Mouse (Mus musculus) intestine, embryonic 14.5 days (tissue): ENCODE data around the gene Klc2. TPM values are rescaled to one million over a fixed set of nuclear protein-coding genes. Genes with fewer than 3 reads are reported as not detected.

Experiments used
- ATAC-seq: fragments of 200-750 bp; cut with Nextera tagmentation; replicated peaks from 2 replicates; pipeline ENCODE4 v1.8.0; 2017; ENCODE audit warnings: low read depth, moderate number of reproducible peaks, moderate TSS enrichment, moderate library complexity; ENCODE audit not compliant: low FRiP score, low TSS enrichment
- DNase-seq: peaks from one replicate; pipeline ENCODE4 v3.0.0-alpha.2; 2018; ENCODE audit warnings: low spot score
- H3K27ac ChIP-seq: fragments of 300-500 bp; sonication (generic); 2 replicates; pipeline ENCODE4 v1.5.1; 2014; ENCODE audit warnings: low read depth, mild to moderate bottlenecking, control low read depth
- H3K27me3 ChIP-seq: fragments of 300-500 bp; sonication (generic); replicated peaks from 2 replicates; pipeline ENCODE4 v1.6.1; 2014; ENCODE audit warnings: low read length, control low read depth; ENCODE audit not compliant: control insufficient read depth, insufficient read depth
- H3K36me3 ChIP-seq: fragments of 300-500 bp; sonication (generic); 2 replicates; pipeline ENCODE4 v1.6.1; 2014; ENCODE audit warnings: low read length, control low read depth; ENCODE audit not compliant: control insufficient read depth, insufficient read depth
- H3K4me1 ChIP-seq: fragments of 300-500 bp; sonication (generic); replicated peaks from 2 replicates; pipeline ENCODE4 v1.6.1; 2014; ENCODE audit warnings: low read length, control low read depth, mixed read lengths; ENCODE audit not compliant: control insufficient read depth, insufficient read depth
- H3K4me2 ChIP-seq: fragments of 300-500 bp; sonication (generic); 2 replicates; pipeline ENCODE4 v1.6.1; 2014; ENCODE audit warnings: low read length
- H3K4me3 ChIP-seq: fragments of 300-500 bp; sonication (generic); 2 replicates; pipeline ENCODE4 v1.5.1; 2014; ENCODE audit warnings: low read depth, low read length, control low read depth, mixed read lengths
- H3K9ac ChIP-seq: fragments of 300-500 bp; sonication (generic); 2 replicates; pipeline ENCODE4 v1.6.1; 2014; ENCODE audit warnings: mild to moderate bottlenecking, low read length
- H3K9me3 ChIP-seq: fragments of 300-500 bp; sonication (generic); 2 replicates; pipeline ENCODE4 v1.6.1; 2016; ENCODE audit warnings: low read length, control low read depth; ENCODE audit not compliant: control insufficient read depth
- WGBS: fragments of 180-500 bp; shearing (Covaris S2); extraction: QIAGEN DNeasy Blood & Tissue Kit; methylation state at CpG from one replicate; pipeline ENCODE4 v1.1.7; 2014; 5-methylcytosine and 5-hydroxymethylcytosine counted together
- polyA plus RNA-seq: library from polyadenylated mRNA; unstranded; fragments of >200 nt; fragmentation: Nextera tagmentation; extraction: Ambion mirVana; gene quantifications from 2 replicates; pipeline ENCODE4 v1.2.1, GENCODE M21; 2014

Gene Klc2
- polyA plus RNA-seq, 1 experiment from 2014 or later: 19.0 TPM

- ATAC-seq: no peak
- 25% methylated on average over 5 of the region's 5 CpGs for WGBS
- Histone ChIP-seq H3K4me1 (peaks cover 19% of the 10 kb centered on the region), H3K9me3 (no peaks in the 10 kb centered on the region), H3K4me2 (no peak overlapping the region), H3K27me3 (no peaks in the 10 kb centered on the region; the same call in 1 of the 2 replicates), H3K4me3 (no peak overlapping the region), H3K27ac (no peak overlapping the region), H3K36me3 (no peaks in the 10 kb centered on the region), H3K9ac (no peak overlapping the region)
- DNase-seq: no peak
These were observed 44.8 kb downstream of the Klc2 start for GRCm38 (mm10) chr19:5073518-5073917.

- whole genome bisulfite sequencing: 1% methylated on average over 15 of the region's 15 CpGs
- Histone ChIP-seq H3K36me3 (no peaks in the 10 kb centered on the region), H3K27ac (peak overlapping the region; percentile 86; the same call in 1 of the 2 replicates), H3K9ac (no peak overlapping the region), H3K4me3 (peak overlapping the region; percentile 52), H3K9me3 (no peaks in the 10 kb centered on the region), H3K4me1 (peaks cover 19% of the 10 kb centered on the region), H3K4me2 (peak overlapping the region; percentile 77), H3K27me3 (no peaks in the 10 kb centered on the region; the same call in 1 of the 2 replicates)
- ATAC-seq (no peak), DNase-seq (peak; percentile 83)
These were observed 45.3 kb downstream of the Klc2 start for GRCm38 (mm10) chr19:5073028-5073427.

GRCm38 (mm10) chr19:5072389-5073019 lies 45.9 kb downstream of the Klc2 start:
- DNase-seq: no peak
- WGBS: 2% methylated on average over 20 of the region's 20 CpGs
- no peaks in the 10 kb centered on the region for H3K9me3 ChIP-seq

GRCm38 (mm10) chr19:5071545-5072369 lies 46.6 kb downstream of the Klc2 start:
- Histone ChIP-seq H3K9ac (peak overlapping the region; percentile 46), H3K4me2 (peak overlapping the region; percentile 77), H3K27me3 (no peaks in the 10 kb centered on the region; the same call in 1 of the 2 replicates), H3K27ac (peak overlapping the region; percentile 86), H3K36me3 (no peaks in the 10 kb centered on the region), H3K9me3 (no peaks in the 10 kb centered on the region), H3K4me3 (peak overlapping the region; percentile 52), H3K4me1 (peaks cover 29% of the 10 kb centered on the region)
- 1% methylated on average over 40 of the region's 40 CpGs for WGBS
- peak; percentile 86 for ATAC-seq
- peak; percentile 86 for DNase-seq

More at GRCm38 (mm10) chr19:5072389-5073019, 45.9 kb downstream of the Klc2 start:
- H3K4me2 ChIP-seq: peak overlapping the region; percentile 77
- H3K36me3 ChIP-seq: no peaks in the 10 kb centered on the region
- peak overlapping the region; percentile 86 for H3K27ac ChIP-seq
- H3K4me3 ChIP-seq: peak overlapping the region; percentile 52
- peaks cover 21% of the 10 kb centered on the region for H3K4me1 ChIP-seq
- H3K9ac ChIP-seq: peak overlapping the region; percentile 27; the same call in 1 of the 2 replicates
- ATAC-seq: peak; percentile 24; the same call in 1 of the 2 replicates
- H3K27me3 ChIP-seq: no peaks in the 10 kb centered on the region; the same call in 1 of the 2 replicates

GRCm38 (mm10) chr19:5071077-5071476 lies 47.3 kb downstream of the Klc2 start:
- peak overlapping the region; percentile 86 for H3K27ac ChIP-seq
- DNase-seq (no peak), ATAC-seq (no peak)
- 10% methylated on average over 11 of the region's 11 CpGs for WGBS
- no peaks in the 10 kb centered on the region for H3K36me3 ChIP-seq
- H3K4me2 ChIP-seq: peak overlapping the region; percentile 77
- no peaks in the 10 kb centered on the region; the same call in 1 of the 2 replicates for H3K27me3 ChIP-seq
- peak overlapping the region; percentile 46 for H3K9ac ChIP-seq
- H3K4me1 ChIP-seq: peaks cover 31% of the 10 kb centered on the region
- peak overlapping the region; percentile 52 for H3K4me3 ChIP-seq
- H3K9me3 ChIP-seq: no peaks in the 10 kb centered on the region

- no peak for ATAC-seq
- H3K27me3 ChIP-seq: no peaks in the 10 kb centered on the region; the same call in 1 of the 2 replicates
- H3K36me3 ChIP-seq: no peaks in the 10 kb centered on the region
- H3K4me3 ChIP-seq: peak overlapping the region; percentile 52
- peak overlapping the region; percentile 17; the same call in 1 of the 2 replicates for H3K9ac ChIP-seq
- peak overlapping the region; percentile 86; the same call in 1 of the 2 replicates for H3K27ac ChIP-seq
- no peaks in the 10 kb centered on the region for H3K9me3 ChIP-seq
- H3K4me1 ChIP-seq: peaks cover 40% of the 10 kb centered on the region
- DNase-seq: no peak
- peak overlapping the region; percentile 77 for H3K4me2 ChIP-seq
- WGBS: 60% methylated on average over 7 of the region's 7 CpGs
These were observed 48.4 kb downstream of the Klc2 start for GRCm38 (mm10) chr19:5069978-5070377.

GRCm38 (mm10) chr19:5069486-5069885 lies 48.9 kb downstream of the Klc2 start:
- H3K4me1 ChIP-seq: peaks cover 44% of the 10 kb centered on the region
- peak overlapping the region; percentile 86; the same call in 1 of the 2 replicates for H3K27ac ChIP-seq
- H3K9ac ChIP-seq: peak overlapping the region; percentile 58; the same call in 1 of the 2 replicates

GRCm38 (mm10) chr19:5068570-5069234 lies 49.7 kb downstream of the Klc2 start:
- ATAC-seq (no peak), DNase-seq (no peak)
- no peaks in the 10 kb centered on the region for H3K36me3 ChIP-seq
- H3K27ac ChIP-seq: peak overlapping the region; percentile 92; the same call in 1 of the 2 replicates
- H3K9me3 ChIP-seq: no peaks in the 10 kb centered on the region
- WGBS: 30% methylated on average over 21 of the region's 21 CpGs
- H3K4me2 ChIP-seq: peak overlapping the region; percentile 77
- peak overlapping the region; percentile 52 for H3K4me3 ChIP-seq
- peaks cover 44% of the 10 kb centered on the region for H3K4me1 ChIP-seq
- no peaks in the 10 kb centered on the region; the same call in 1 of the 2 replicates for H3K27me3 ChIP-seq
- peak overlapping the region; percentile 58 for H3K9ac ChIP-seq

More at GRCm38 (mm10) chr19:5069486-5069885, 48.9 kb downstream of the Klc2 start:
- Histone ChIP-seq H3K9me3 (no peaks in the 10 kb centered on the region), H3K36me3 (no peaks in the 10 kb centered on the region), H3K4me2 (peak overlapping the region; percentile 77), H3K4me3 (peak overlapping the region; percentile 52), H3K27me3 (no peaks in the 10 kb centered on the region; the same call in 1 of the 2 replicates)
- 79% methylated on average over 5 of the region's 5 CpGs for WGBS
- DNase-seq (no peak), ATAC-seq (no peak)
